Mouse (Mus musculus): ENCODE measurements around the gene Zbtb8b.

DNA sequence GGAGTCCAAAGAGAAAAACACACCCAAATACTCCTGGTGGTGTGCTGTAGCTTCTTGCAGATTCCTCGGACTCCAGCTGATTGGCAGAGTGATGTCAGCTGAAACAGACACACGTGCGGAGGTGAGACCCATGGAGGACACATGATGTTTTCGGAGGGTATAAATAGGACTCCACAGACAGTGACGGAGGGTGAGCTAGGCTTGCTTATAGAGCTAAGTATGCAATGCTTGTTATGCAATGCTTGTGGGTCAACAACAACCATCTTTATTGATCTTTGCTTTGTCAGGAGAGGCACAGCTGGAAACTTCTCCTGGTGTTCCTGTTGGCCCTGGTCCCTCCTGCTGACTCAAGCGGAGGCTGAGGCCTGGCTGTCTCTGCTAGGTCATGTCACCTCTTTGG is 8.1 kb upstream of the Zbtb8b start:
- no peak for TF ChIP-seq CTCF (IDR thresholded peaks at IDR 0.05; ENCODE audit: low read depth)
- no peak for TF ChIP-seq EP300 (IDR thresholded peaks at IDR 0.05; ENCODE audit: low read depth)

Data from liver, embryonic 14.5 days (tissue).